Mouse (Mus musculus): ENCODE data around the gene Samt2. TPM values are rescaled to one million over a fixed set of nuclear protein-coding genes. Genes with fewer than 3 reads are reported as not detected.
"Not testable (repeated sequence)": the region's sequence is repeated elsewhere in the genome, so short reads cannot be mapped to it uniquely, and the experiment has no call there.

Gene Samt2
- not detected in 2 replicates for polyA plus RNA-seq (2015; fragmentation: Nextera tagmentation; extraction: Ambion mirVana)

GRCm38 (mm10) chrX:154579260-154579659, at the start of gene Samt2:
Gene Samt2 (minus strand): TSS chrX:154579360.
- not testable (repeated sequence) for H3K4me1 ChIP-seq; H3K9ac ChIP-seq; H3K9me3 ChIP-seq; H3K27ac ChIP-seq; H3K27me3 ChIP-seq; H3K36me3 ChIP-seq; H3K4me3 ChIP-seq; H3K4me2 ChIP-seq; ATAC-seq (ENCODE audit: insufficient number of reproducible peaks, insufficient read depth, low FRiP score, low TSS enrichment, low read depth)
- WGBS: 82% methylated on average over 2 of the region's 2 CpGs

Other genes starting within 250 kb of the Samt2 start
- not detected in 2 replicates for gene 4930524N10Rik, start 236.0 kb downstream of the Samt2 start, polyA plus RNA-seq (2015; fragmentation: Nextera tagmentation; extraction: Ambion mirVana)
- gene Samt4, start 97.4 kb downstream of the Samt2 start, polyA plus RNA-seq (2015; fragmentation: Nextera tagmentation; extraction: Ambion mirVana): not detected in 2 replicates